Comparison of ENCODE assay signal across 8 mouse cellular contexts in the genomic region with DNA sequence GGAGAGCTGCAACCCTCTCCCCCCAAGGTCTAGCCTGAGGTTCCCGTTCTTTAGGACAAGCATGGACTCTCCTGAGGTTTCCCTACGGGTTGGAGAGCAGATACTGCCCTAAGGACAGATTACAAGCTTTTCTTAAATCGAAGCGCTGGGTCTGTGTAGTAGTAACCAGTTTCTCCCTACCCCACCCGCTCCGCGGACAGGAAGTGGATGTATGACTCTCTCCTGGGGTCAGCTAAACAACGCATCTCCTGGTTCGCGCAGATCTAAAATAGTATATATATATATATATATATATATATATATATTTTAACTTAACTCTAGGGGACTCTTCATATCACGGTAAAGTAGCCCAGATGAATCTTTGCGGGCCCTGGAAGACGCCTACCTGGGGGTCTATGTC. TPM values are rescaled to one million over a fixed set of nuclear protein-coding genes. Genes with fewer than 3 reads are reported as not detected.
DNase-seq lines count a peak whose midpoint lies in the region; ATAC-seq and TF ChIP-seq lines count a peak whose summit lies in the region.

No protein-coding gene starts in this region.

- no peak; the same call in 1 of the 2 replicates for ATAC-seq in kidney, embryonic 14.5 days (ENCODE audit: low FRiP score, low TSS enrichment)
- peak; percentile 8 for ATAC-seq in hindbrain, embryonic 16.5 days
- no peak for ATAC-seq in inflammation-experienced regulatory T-cells, adult 6 months

- H3K27me3 ChIP-seq in kidney, embryonic 14.5 days (ENCODE audit: control insufficient read depth, insufficient read depth, low read length) = no peaks in the 10 kb centered on the region
- H3K27me3 ChIP-seq in hindbrain, embryonic 16.5 days (replicated peaks; ENCODE audit: control insufficient read depth, insufficient read depth, low read length) = no peaks in the 10 kb centered on the region
- H3K27me3 ChIP-seq in myocyte (ENCODE audit: control insufficient read depth, insufficient read depth, insufficient read length) = no peaks in the 10 kb centered on the region

- H3K4me3 ChIP-seq in kidney, embryonic 14.5 days (ENCODE audit: low read length) = peak overlapping the region; percentile 58
- peak overlapping the region; percentile 39; the same call in 1 of the 2 replicates for H3K4me3 ChIP-seq in cortical plate, adult 2 months (ENCODE audit: insufficient read depth, low read length)
- peak overlapping the region; percentile 72 for H3K4me3 ChIP-seq in hindbrain, embryonic 16.5 days (ENCODE audit: low read length)
- peak overlapping the region; percentile 30 for H3K4me3 ChIP-seq in myocyte

- H3K27ac ChIP-seq in kidney, embryonic 14.5 days (ENCODE audit: low read depth, low read length) = no peak overlapping the region
- no peak overlapping the region for H3K27ac ChIP-seq in cortical plate, adult 2 months (ENCODE audit: insufficient read depth, low read length)
- H3K27ac ChIP-seq in hindbrain, embryonic 16.5 days (ENCODE audit: low read depth, low read length) = no peak overlapping the region

- no peak overlapping the region for H3ac ChIP-seq in myocyte (ENCODE audit: control insufficient read depth, insufficient read length)

- TF ChIP-seq POLR2A in cortical plate, adult 2 months (IDR thresholded peaks at IDR 0.05; ENCODE audit: extremely low read depth, insufficient read depth, low read length) = no peak
- TF ChIP-seq POLR2A in myocyte (IDR thresholded peaks at IDR 0.05; ENCODE audit: insufficient read length, low read depth) = no peak

- DNase-seq in kidney, adult 18-20 months = no peak
- DNase-seq in testis, postnatal 10 days (ENCODE audit: low spot score) = no peak
- no peak for DNase-seq in urinary bladder, adult 18-20 months (ENCODE audit: low spot score in 2 of 2)

- H3K79me2 ChIP-seq in myocyte (ENCODE audit: control insufficient read depth, insufficient read depth) = no peaks in the 10 kb centered on the region

- H3K4me2 ChIP-seq in kidney, embryonic 14.5 days (replicated peaks; ENCODE audit: low read depth, low read length) = peak overlapping the region; percentile 85
- peak overlapping the region; percentile 96 for H3K4me2 ChIP-seq in hindbrain, embryonic 16.5 days (ENCODE audit: low read length)
- peak overlapping the region; percentile 91 for H3K4me2 ChIP-seq in myocyte (ENCODE audit: low read depth)

- 6% methylated on average over 13 of the region's 13 CpGs for WGBS in kidney, embryonic 14.5 days
- 6% methylated on average over 13 of the region's 13 CpGs for WGBS in hindbrain, embryonic 16.5 days

- no peaks in the 10 kb centered on the region for H3K9me3 ChIP-seq in kidney, embryonic 14.5 days (ENCODE audit: control insufficient read depth, low read length)
- H3K9me3 ChIP-seq in hindbrain, embryonic 16.5 days (ENCODE audit: control insufficient read depth, low read length) = no peaks in the 10 kb centered on the region

- H3K36me3 ChIP-seq in kidney, embryonic 14.5 days (ENCODE audit: control insufficient read depth, insufficient read depth, low read length) = no peaks in the 10 kb centered on the region
- H3K36me3 ChIP-seq in hindbrain, embryonic 16.5 days (ENCODE audit: control insufficient read depth, insufficient read depth, low read length) = no peaks in the 10 kb centered on the region
- H3K36me3 ChIP-seq in myocyte (ENCODE audit: control insufficient read depth, insufficient read depth) = no peaks in the 10 kb centered on the region

- H3K4me1 ChIP-seq in kidney, embryonic 14.5 days (ENCODE audit: control insufficient read depth, insufficient read depth, low read length) = no peaks in the 10 kb centered on the region
- no peaks in the 10 kb centered on the region for H3K4me1 ChIP-seq in cortical plate, adult 2 months (ENCODE audit: control insufficient read depth, insufficient read depth, low read length)
- H3K4me1 ChIP-seq in hindbrain, embryonic 16.5 days (ENCODE audit: control insufficient read depth, insufficient read depth, low read depth, low read length) = peaks cover 5% of the 10 kb centered on the region

- peak overlapping the region; percentile 55; the same call in 1 of the 2 replicates for H3K9ac ChIP-seq in kidney, embryonic 14.5 days (ENCODE audit: low read depth, low read length)
- H3K9ac ChIP-seq in hindbrain, embryonic 16.5 days (ENCODE audit: low read depth, low read length) = peak overlapping the region; percentile 87

- TF ChIP-seq CTCF in cortical plate, adult 2 months (IDR thresholded peaks at IDR 0.05; ENCODE audit: extremely low read depth, insufficient read depth, low read length) = no peak

TF ChIP-seq in myocyte, 11 proteins besides CTCF, POLR2A, EP300 and RAD21:
- TF ChIP-seq MYOG (IDR thresholded peaks at IDR 0.05; ENCODE audit: control insufficient read depth in 1 of 3, insufficient read depth in 1 of 3, insufficient read length in 2 of 3, low read depth in 2 of 3) = no peak
- no peak for TF ChIP-seq CEBPB (IDR thresholded peaks at IDR 0.05; ENCODE audit: insufficient read depth, poor library complexity, severe bottlenecking)
- TF ChIP-seq SRF (IDR thresholded peaks at IDR 0.05; ENCODE audit: control insufficient read depth, insufficient read length, low read depth) = no peak
- TF ChIP-seq TCF3 (IDR thresholded peaks at IDR 0.05; ENCODE audit: insufficient read length, low read depth) = no peak
- no peak for TF ChIP-seq POLR2AphosphoS2 (IDR thresholded peaks at IDR 0.05; ENCODE audit: insufficient read length, low read depth)
- TF ChIP-seq E2F4 (IDR thresholded peaks at IDR 0.05; ENCODE audit: insufficient read depth) = no peak
- TF ChIP-seq USF1 (IDR thresholded peaks at IDR 0.05; ENCODE audit: low read depth) = no peak
- TF ChIP-seq MYOD1 (IDR thresholded peaks at IDR 0.05; ENCODE audit: control insufficient read depth in 1 of 3, insufficient read length in 2 of 3, low read depth in 2 of 3) = no peak
- TF ChIP-seq REST (IDR thresholded peaks at IDR 0.05; ENCODE audit: insufficient read depth, insufficient read length) = no peak
- no peak for TF ChIP-seq TCF12 (IDR thresholded peaks at IDR 0.05; ENCODE audit: insufficient read depth, poor library complexity, severe bottlenecking)

RNA-seq across cellular contexts. Expression of a gene that starts 0.6 kb away (rescaled TPM):
- 12.3 and 16.9 TPM in 2 replicates for polyA plus RNA-seq in kidney, embryonic 14.5 days (2014; fragmentation: Nextera tagmentation; extraction: Ambion mirVana)
- polyA plus RNA-seq in cortical plate, adult 2 months (2012; rRNA removed) = 2.8 and 3.4 TPM in 2 replicates
- 13.7 and 20.2 TPM in 2 replicates for polyA plus RNA-seq in hindbrain, embryonic 16.5 days (2015; fragmentation: Nextera tagmentation; extraction: Ambion mirVana)
- 9.7 TPM for polyA plus RNA-seq in myocyte (2012; fragmentation: generic; extraction: Trizol)
- polyA plus RNA-seq in inflammation-experienced regulatory T-cells, adult 6 months (2017; shearing (Covaris generic)) = not detected
